Mouse (Mus musculus) liver, postnatal 0 days (tissue): ENCODE data around the gene Vcan. TPM values are rescaled to one million over a fixed set of nuclear protein-coding genes. Genes with fewer than 3 reads are reported as not detected.
A peak's percentile ranks its signal among the peaks of the same experiment; 100 is the strongest.

Experiments used
- ATAC-seq: fragments of 200-750 bp; cut with Nextera tagmentation; 2 replicates; pipeline ENCODE4 v1.8.0; 2017; ENCODE audit warnings: mild to moderate bottlenecking, moderate library complexity
- DNase-seq: peaks from one replicate; pipeline ENCODE4 v3.0.0-alpha.2; 2016
- H3K27ac ChIP-seq: fragments of 300-500 bp; sonication (generic); 2 replicates; pipeline ENCODE4 v1.5.1; 2014; ENCODE audit warnings: antibody characterized with exemption, moderate library complexity, mild to moderate bottlenecking, low read depth
- H3K27me3 ChIP-seq: fragments of 300-500 bp; sonication (generic); 2 replicates; pipeline ENCODE4 v1.6.1; 2014; ENCODE audit warnings: low read length, control low read depth, mixed read lengths; ENCODE audit not compliant: insufficient read depth
- H3K36me3 ChIP-seq: fragments of 300-500 bp; sonication (generic); replicated peaks from 2 replicates; pipeline ENCODE4 v1.6.1; 2014; ENCODE audit warnings: mild to moderate bottlenecking, control low read depth, low read length, moderate library complexity, mixed read lengths; ENCODE audit not compliant: insufficient read depth
- H3K4me1 ChIP-seq: fragments of 300-500 bp; sonication (generic); 2 replicates; pipeline ENCODE4 v1.6.1; 2014; ENCODE audit warnings: antibody characterized with exemption, mild to moderate bottlenecking, control low read depth; ENCODE audit not compliant: insufficient read depth
- H3K4me2 ChIP-seq: fragments of 300-500 bp; sonication (generic); 2 replicates; pipeline ENCODE4 v1.6.1; 2014; ENCODE audit warnings: low read depth, mild to moderate bottlenecking, low read length, moderate library complexity, mixed read lengths
- H3K4me3 ChIP-seq: fragments of 300-500 bp; sonication (generic); 2 replicates; pipeline ENCODE4 v1.5.1; 2014; ENCODE audit warnings: low read depth, low read length
- H3K9ac ChIP-seq: fragments of 300-500 bp; sonication (generic); replicated peaks from 2 replicates; pipeline ENCODE4 v1.6.1; 2014; ENCODE audit warnings: mild to moderate bottlenecking, moderate library complexity
- H3K9me3 ChIP-seq: fragments of 300-500 bp; sonication (generic); 2 replicates; pipeline ENCODE4 v1.6.1; 2016; ENCODE audit warnings: mild to moderate bottlenecking, control low read depth, low read length, mixed read lengths
- CTCF ChIP-seq: sonication (generic); IDR thresholded peaks from 2 replicates; pipeline ENCODE4 v1.5.1; 2016; ENCODE audit warnings: antibody characterized with exemption, low read depth
- EP300 ChIP-seq: IDR thresholded peaks from 2 replicates; pipeline ENCODE4 v1.6.1; 2016; ENCODE audit warnings: antibody characterized with exemption, low read depth, mild to moderate bottlenecking
- WGBS: fragments of 180-500 bp; shearing (Covaris S2); extraction: QIAGEN DNeasy Blood & Tissue Kit; methylation state at CpG from one replicate; pipeline ENCODE4 v1.1.7; 2014; ENCODE audit not compliant: insufficient replicate concordance; 5-methylcytosine and 5-hydroxymethylcytosine counted together
- polyA plus RNA-seq: library from polyadenylated mRNA; unstranded; fragments of >200 nt; fragmentation: Nextera tagmentation; extraction: Ambion mirVana; gene quantifications from 2 replicates; pipeline ENCODE4 v1.2.1, GENCODE M21; 2015

Gene Vcan
- polyA plus RNA-seq, 1 experiment from 2014 or later, result 0.89 TPM

DNA sequence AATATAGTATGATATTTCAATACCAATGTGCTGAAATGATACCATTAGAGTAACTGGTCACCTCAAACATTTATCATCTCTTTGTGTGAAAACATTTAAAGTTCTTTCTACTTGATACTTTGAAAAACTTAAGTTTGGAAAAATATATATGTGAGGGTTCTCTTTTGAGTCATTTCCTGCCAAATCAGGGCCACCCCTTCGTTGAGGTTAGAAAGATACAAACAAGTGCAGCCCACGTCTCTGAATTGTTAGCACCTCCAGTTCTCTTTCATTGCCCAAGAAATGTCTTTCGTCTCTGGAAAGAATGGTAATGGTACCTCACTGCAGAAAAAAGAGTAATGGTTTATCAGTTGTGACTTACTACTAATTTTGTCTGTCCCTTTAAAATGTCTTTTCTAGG lies 71.8 kb downstream of the Vcan start:
- Histone ChIP-seq H3K4me1 (no peaks in the 10 kb centered on the region), H3K27ac (no peak overlapping the region), H3K9me3 (no peaks in the 10 kb centered on the region), H3K4me3 (no peak overlapping the region), H3K36me3 (no peaks in the 10 kb centered on the region), H3K4me2 (no peak overlapping the region), H3K27me3 (no peaks in the 10 kb centered on the region), H3K9ac (no peak overlapping the region)
- no peak for DNase-seq
- ATAC-seq, result no peak
- 54% methylated on average over 3 of the region's 3 CpGs for WGBS
- no peak for TF ChIP-seq CTCF
- no peak for TF ChIP-seq EP300

DNA sequence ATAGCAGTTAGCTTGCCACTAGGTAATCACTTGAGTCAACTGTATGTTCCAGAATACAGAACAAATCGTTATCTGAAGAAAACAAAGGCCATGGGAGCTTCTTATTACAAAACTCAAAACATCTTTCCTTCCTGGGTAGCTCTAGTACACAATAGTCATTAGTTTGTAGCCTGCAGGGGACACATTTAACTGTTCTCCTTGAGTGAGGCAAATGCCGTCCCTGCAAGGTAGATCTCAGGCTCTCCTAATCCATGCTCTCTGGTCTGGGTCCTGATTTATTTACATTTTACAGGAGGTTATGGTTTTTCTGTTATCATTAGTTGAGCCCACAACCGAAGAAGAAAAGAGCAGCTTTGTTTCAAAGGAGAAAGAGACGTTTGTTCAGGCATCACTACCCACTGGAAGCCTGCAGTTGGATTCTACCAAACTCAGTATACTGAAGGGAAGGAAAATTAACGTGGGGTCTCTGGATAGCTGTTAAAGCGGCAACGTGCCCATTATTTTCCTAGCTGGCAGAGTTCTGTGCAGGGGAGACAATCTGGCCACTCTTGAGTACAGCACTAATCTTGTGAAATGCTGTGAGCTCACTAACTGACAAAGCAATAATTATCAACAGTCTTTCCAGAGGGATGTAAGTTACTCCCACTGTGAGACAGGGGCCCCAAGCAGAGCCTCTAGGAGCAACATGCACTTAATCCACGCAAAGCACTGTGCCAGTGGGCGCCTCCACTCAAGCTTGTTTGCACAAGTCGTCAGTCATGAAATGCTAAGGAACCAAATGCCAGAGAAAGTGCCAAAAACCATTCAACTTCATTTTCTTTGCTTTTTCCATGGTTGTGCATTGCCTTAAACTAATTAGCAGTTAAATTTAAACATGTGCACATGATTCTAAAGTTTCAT lies 73.1 kb downstream of the Vcan start:
- no peak overlapping the region for H3K4me2 ChIP-seq
- no peak overlapping the region for H3K4me3 ChIP-seq
- ATAC-seq (no peak), DNase-seq (no peak)
- WGBS, result 63% methylated on average over 10 of the region's 10 CpGs
- no peaks in the 10 kb centered on the region for H3K27me3 ChIP-seq
- H3K36me3 ChIP-seq, result no peaks in the 10 kb centered on the region
- H3K4me1 ChIP-seq, result no peaks in the 10 kb centered on the region
- no peaks in the 10 kb centered on the region for H3K9me3 ChIP-seq
- H3K27ac ChIP-seq, result no peak overlapping the region
- TF ChIP-seq EP300 (no peak), CTCF (no peak)
- no peak overlapping the region for H3K9ac ChIP-seq

- peak; percentile 70 for TF ChIP-seq CTCF
- TF ChIP-seq EP300, result no peak
- ATAC-seq, result no peak
- Histone ChIP-seq H3K4me2 (no peak overlapping the region), H3K27ac (no peak overlapping the region), H3K9ac (no peak overlapping the region), H3K4me1 (no peaks in the 10 kb centered on the region), H3K27me3 (no peaks in the 10 kb centered on the region), H3K4me3 (no peak overlapping the region), H3K36me3 (no peaks in the 10 kb centered on the region), H3K9me3 (no peaks in the 10 kb centered on the region)
- WGBS, result 56% methylated on average over 1 of the region's 1 CpGs
- peak; percentile 17 for DNase-seq
These were observed 74.2 kb downstream of the Vcan start for GRCm38 (mm10) chr13:89668069-89668468.

- no peak for TF ChIP-seq EP300
These were observed 80.6 kb downstream of the Vcan start for GRCm38 (mm10) chr13:89661688-89662087.

DNA sequence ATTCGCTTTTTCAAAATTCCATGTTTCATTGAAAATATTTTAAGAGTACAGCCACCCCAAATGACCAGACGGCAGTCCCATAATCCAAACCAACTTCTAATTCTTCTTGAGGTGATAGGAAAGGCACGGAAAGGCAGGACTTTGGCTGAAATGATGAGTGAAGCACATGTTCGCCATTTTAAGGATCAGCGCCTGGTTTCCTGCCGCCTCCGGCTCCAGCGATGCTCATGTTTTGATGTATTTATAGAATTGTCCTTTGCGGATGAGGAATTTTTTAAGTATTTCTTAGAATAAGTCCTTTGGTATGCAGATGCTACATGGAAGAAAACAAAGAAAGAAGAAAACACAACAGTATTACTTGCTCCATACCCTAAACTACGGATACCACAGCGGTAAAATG lies 85.3 kb downstream of the Vcan start:
- no peak for DNase-seq
- Histone ChIP-seq H3K9me3 (no peaks in the 10 kb centered on the region), H3K4me3 (no peak overlapping the region), H3K4me1 (no peaks in the 10 kb centered on the region), H3K27me3 (no peaks in the 10 kb centered on the region), H3K27ac (no peak overlapping the region), H3K36me3 (no peaks in the 10 kb centered on the region), H3K4me2 (no peak overlapping the region), H3K9ac (no peak overlapping the region)
- ATAC-seq, result no peak
- 91% methylated on average over 11 of the region's 11 CpGs for WGBS
- TF ChIP-seq EP300, result no peak
- no peak for TF ChIP-seq CTCF

More at GRCm38 (mm10) chr13:89661688-89662087, 80.6 kb downstream of the Vcan start:
- Histone ChIP-seq H3K27me3 (no peaks in the 10 kb centered on the region), H3K9ac (no peak overlapping the region), H3K4me3 (no peak overlapping the region), H3K36me3 (no peaks in the 10 kb centered on the region), H3K4me1 (no peaks in the 10 kb centered on the region), H3K9me3 (no peaks in the 10 kb centered on the region), H3K27ac (no peak overlapping the region), H3K4me2 (no peak overlapping the region)
- ATAC-seq (no peak), DNase-seq (no peak)
- 75% methylated on average over 2 of the region's 2 CpGs for WGBS

DNA sequence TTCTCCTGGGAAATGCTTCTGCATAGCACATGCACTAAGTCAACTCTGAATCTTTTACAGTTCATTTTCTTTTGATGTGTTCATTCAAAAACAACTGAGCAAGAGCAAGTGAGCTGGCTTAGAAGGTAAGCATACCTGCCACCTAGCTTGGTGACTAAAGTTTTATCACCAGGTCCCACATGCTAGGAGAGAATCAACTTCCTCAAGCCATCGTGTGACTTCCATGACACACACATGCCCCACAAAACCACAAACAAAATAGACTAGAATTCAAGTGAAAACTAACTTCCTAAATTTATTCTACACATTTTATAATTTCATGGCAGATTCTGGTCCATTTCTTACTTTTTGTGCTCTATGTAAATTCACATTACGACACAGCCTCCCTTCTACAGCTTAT lies 89.0 kb downstream of the Vcan start:
- TF ChIP-seq EP300, result no peak
- TF ChIP-seq CTCF, result no peak
- Histone ChIP-seq H3K27me3 (no peaks in the 10 kb centered on the region), H3K4me1 (no peaks in the 10 kb centered on the region), H3K4me2 (no peak overlapping the region), H3K9me3 (no peaks in the 10 kb centered on the region), H3K4me3 (no peak overlapping the region), H3K36me3 (no peaks in the 10 kb centered on the region), H3K9ac (no peak overlapping the region), H3K27ac (no peak overlapping the region)
- DNase-seq (no peak), ATAC-seq (no peak)
- WGBS, result 49% methylated on average over 2 of the region's 2 CpGs
